Mouse (Mus musculus) heart, postnatal 0 days (tissue): ENCODE data around the gene Cachd1. TPM values are rescaled to one million over a fixed set of nuclear protein-coding genes. Genes with fewer than 3 reads are reported as not detected.

Experiments used
- ATAC-seq: fragments of 200-750 bp; cut with Nextera tagmentation; 2 replicates; pipeline ENCODE4 v1.8.0; 2017; ENCODE audit warnings: low read depth, moderate number of reproducible peaks, moderate library complexity; ENCODE audit not compliant: insufficient read depth
- DNase-seq: peaks from one replicate; pipeline ENCODE4 v3.0.0-alpha.2; 2016; ENCODE audit warnings: low spot score
- H3K27ac ChIP-seq: fragments of 300-500 bp; sonication (generic); 2 replicates; pipeline ENCODE4 v1.5.1; 2014; ENCODE audit warnings: low read depth, mild to moderate bottlenecking
- H3K27me3 ChIP-seq: fragments of 300-500 bp; sonication (generic); 2 replicates; pipeline ENCODE4 v1.6.1; 2014; ENCODE audit warnings: low read length, mixed read lengths; ENCODE audit not compliant: control insufficient read depth, insufficient read depth
- H3K36me3 ChIP-seq: fragments of 300-500 bp; sonication (generic); replicated peaks from 2 replicates; pipeline ENCODE4 v1.6.1; 2014; ENCODE audit warnings: low read length, mixed read lengths; ENCODE audit not compliant: control insufficient read depth, insufficient read depth
- H3K4me1 ChIP-seq: fragments of 300-500 bp; sonication (generic); 2 replicates; pipeline ENCODE4 v1.6.1; 2014; ENCODE audit warnings: antibody characterized with exemption; ENCODE audit not compliant: control insufficient read depth, insufficient read depth
- H3K4me2 ChIP-seq: fragments of 300-500 bp; sonication (generic); 2 replicates; pipeline ENCODE4 v1.6.1; 2014; ENCODE audit warnings: low read depth, mild to moderate bottlenecking, low read length, moderate library complexity
- H3K4me3 ChIP-seq: fragments of 300-500 bp; sonication (generic); 2 replicates; pipeline ENCODE4 v1.5.1; 2014; ENCODE audit warnings: low read depth, low read length
- H3K9ac ChIP-seq: fragments of 300-500 bp; sonication (generic); replicated peaks from 2 replicates; pipeline ENCODE4 v1.6.1; 2014; ENCODE audit warnings: low read depth, low read length, mixed read lengths
- H3K9me3 ChIP-seq: fragments of 300-500 bp; sonication (generic); replicated peaks from 2 replicates; pipeline ENCODE4 v1.6.1; 2016; ENCODE audit warnings: low read length; ENCODE audit not compliant: control insufficient read depth
- CTCF ChIP-seq: IDR thresholded peaks from 2 replicates; pipeline ENCODE4 v1.5.1; 2016; ENCODE audit warnings: antibody characterized with exemption, control low read depth, low read depth
- EP300 ChIP-seq: IDR thresholded peaks from 2 replicates; pipeline ENCODE4 v1.6.1; 2016; ENCODE audit warnings: antibody characterized with exemption, low read depth
- WGBS: fragments of 180-500 bp; shearing (Covaris S2); extraction: QIAGEN DNeasy Blood & Tissue Kit; methylation state at CpG from one replicate; pipeline ENCODE4 v1.1.7; 2014; 5-methylcytosine and 5-hydroxymethylcytosine counted together
- polyA plus RNA-seq: library from polyadenylated mRNA; unstranded; fragments of >200 nt; fragmentation: Nextera tagmentation; extraction: Ambion mirVana; gene quantifications from 2 replicates; pipeline ENCODE4 v1.2.1, GENCODE M21; 2015
- total RNA-seq: library from RNA; depleted of rRNA; stranded (reverse); fragments of >200 nt; gene quantifications from 2 replicates; pipeline ENCODE4 v1.2.3, GENCODE M21; 2014; ENCODE audit warnings: low replicate concordance

Gene Cachd1
- total and polyA plus RNA-seq, 2 experiments from 2014 or later = 3.1 to 11.3 TPM

DNA sequence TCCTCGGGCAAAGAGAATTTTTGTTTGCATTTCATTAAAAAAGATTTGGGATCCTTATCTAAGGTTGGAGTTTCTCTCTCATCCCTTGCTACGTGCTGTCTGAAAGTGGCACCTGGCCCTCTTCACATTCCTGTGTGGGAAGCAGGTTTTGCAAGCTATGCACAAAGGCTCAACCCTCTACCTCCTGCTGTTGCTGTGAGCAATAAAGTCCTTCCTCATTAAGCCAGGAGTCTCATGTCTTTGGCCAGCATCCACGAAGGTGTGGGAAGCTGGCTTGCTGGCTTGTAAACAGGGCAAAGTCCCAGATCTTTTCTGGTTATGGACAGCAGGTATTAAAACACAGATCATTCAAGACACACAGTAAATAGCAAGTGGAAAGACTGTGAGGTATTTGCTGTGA lies 7.9 kb upstream of the Cachd1 start:
- WGBS = 39% methylated on average over 3 of the region's 3 CpGs
- H3K4me2 ChIP-seq = no peak overlapping the region
- no peak overlapping the region for H3K4me3 ChIP-seq
- ATAC-seq (no peak), DNase-seq (no peak)
- H3K9ac ChIP-seq = no peak overlapping the region
- H3K36me3 ChIP-seq = no peaks in the 10 kb centered on the region
- no peak overlapping the region for H3K27ac ChIP-seq
- no peaks in the 10 kb centered on the region for H3K4me1 ChIP-seq
- H3K9me3 ChIP-seq = 0 out of 2 replicates have a peak, but pooled peaks cover 3% of the 10 kb centered on the region
- no peaks in the 10 kb centered on the region for H3K27me3 ChIP-seq
- no peak for TF ChIP-seq EP300
- no peak for TF ChIP-seq CTCF

DNA sequence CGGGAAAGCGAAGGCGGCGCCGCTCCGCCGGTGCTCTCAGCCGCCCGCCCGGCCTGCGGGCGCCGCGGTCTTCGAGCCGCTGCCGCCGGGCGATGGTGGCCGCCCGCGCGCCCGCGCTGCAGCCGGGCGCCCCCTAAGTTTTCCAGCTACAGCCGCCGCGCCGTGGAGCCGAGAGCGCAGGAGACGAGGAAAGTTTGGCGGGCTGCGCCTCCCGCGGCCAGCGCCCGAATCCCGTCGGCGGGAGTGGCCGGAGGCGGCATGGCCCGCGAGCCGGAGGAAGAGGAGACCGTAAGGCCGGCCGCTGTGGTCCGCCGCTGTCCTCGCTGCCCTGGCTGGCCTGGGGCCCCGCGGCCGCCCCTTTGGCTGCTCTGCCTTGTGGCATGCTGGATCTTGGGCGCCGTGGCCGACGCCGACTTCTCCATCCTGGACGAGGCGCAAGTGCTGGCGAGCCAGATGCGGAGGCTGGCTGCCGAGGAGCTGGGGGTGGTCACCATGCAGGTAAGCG lies 448 bp downstream of the Cachd1 start:
- no peaks in the 10 kb centered on the region for H3K27me3 ChIP-seq
- ATAC-seq = peak; percentile 54
- peak overlapping the region; percentile 89 for H3K27ac ChIP-seq
- peak; percentile 42 for DNase-seq
- H3K36me3 ChIP-seq = no peaks in the 10 kb centered on the region
- WGBS = under 1% methylated on average over 51 of the region's 68 CpGs
- H3K4me3 ChIP-seq = peak overlapping the region; percentile 88
- H3K4me2 ChIP-seq = peak overlapping the region; percentile 98
- TF ChIP-seq EP300 (no peak), CTCF (no peak)
- H3K9me3 ChIP-seq = 0 out of 2 replicates have a peak, but pooled peaks cover 3% of the 10 kb centered on the region
- H3K4me1 ChIP-seq = peaks cover 28% of the 10 kb centered on the region
- H3K9ac ChIP-seq = peak overlapping the region; percentile 80

GRCm38 (mm10) chr4:100777376-100778041 lies 1.0 kb downstream of the Cachd1 start:
- no peaks in the 10 kb centered on the region for H3K36me3 ChIP-seq
- H3K4me3 ChIP-seq = peak overlapping the region; percentile 88
- peak overlapping the region; percentile 89 for H3K27ac ChIP-seq
- 0% methylated on average over 42 of the region's 42 CpGs for WGBS
- H3K4me1 ChIP-seq = peaks cover 32% of the 10 kb centered on the region
- peak overlapping the region; percentile 98 for H3K4me2 ChIP-seq
- no peaks in the 10 kb centered on the region for H3K27me3 ChIP-seq
- H3K9me3 ChIP-seq = 0 out of 2 replicates have a peak, but pooled peaks cover 3% of the 10 kb centered on the region
- DNase-seq (peak; percentile 47), ATAC-seq (peak; percentile 24; the same call in 1 of the 2 replicates)
- peak overlapping the region; percentile 80 for H3K9ac ChIP-seq
- TF ChIP-seq CTCF (no peak), EP300 (no peak)

DNA sequence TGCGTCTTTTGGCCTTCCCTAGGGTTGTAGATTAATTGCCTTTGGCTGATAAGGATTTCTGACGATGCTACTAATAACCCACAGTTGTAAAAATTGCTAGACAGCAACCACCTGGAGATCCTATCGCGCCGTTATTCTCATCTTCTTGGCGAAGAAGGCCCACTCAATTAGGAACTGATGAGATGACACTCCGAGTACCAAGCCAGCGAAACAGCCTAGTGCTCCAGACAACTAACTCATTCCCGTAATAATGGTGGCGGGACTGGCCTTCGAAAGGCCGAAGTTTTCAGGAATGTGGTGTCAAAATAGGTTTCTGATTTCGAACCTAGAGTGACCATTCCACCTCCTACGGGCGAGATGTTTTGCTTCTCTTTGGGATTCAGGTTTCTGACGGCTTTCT lies 1.6 kb downstream of the Cachd1 start:
- peak overlapping the region; percentile 98 for H3K4me2 ChIP-seq
- DNase-seq = no peak
- H3K27ac ChIP-seq = peak overlapping the region; percentile 89; the same call in 1 of the 2 replicates

GRCm38 (mm10) chr4:100779023-100779422 lies 2.5 kb downstream of the Cachd1 start:
- Histone ChIP-seq H3K27ac (no peak overlapping the region), H3K27me3 (no peaks in the 10 kb centered on the region)
- TF ChIP-seq CTCF (no peak), EP300 (no peak)

More for the DNA sequence above, 1.6 kb downstream of the Cachd1 start:
- TF ChIP-seq CTCF (no peak), EP300 (no peak)
- Histone ChIP-seq H3K9ac (peak overlapping the region; percentile 80), H3K9me3 (0 out of 2 replicates have a peak, but pooled peaks cover 3% of the 10 kb centered on the region), H3K4me1 (peaks cover 33% of the 10 kb centered on the region), H3K36me3 (no peaks in the 10 kb centered on the region), H3K4me3 (peak overlapping the region; percentile 88), H3K27me3 (no peaks in the 10 kb centered on the region)
- no peak for ATAC-seq
- 17% methylated on average over 16 of the region's 16 CpGs for WGBS

DNA sequence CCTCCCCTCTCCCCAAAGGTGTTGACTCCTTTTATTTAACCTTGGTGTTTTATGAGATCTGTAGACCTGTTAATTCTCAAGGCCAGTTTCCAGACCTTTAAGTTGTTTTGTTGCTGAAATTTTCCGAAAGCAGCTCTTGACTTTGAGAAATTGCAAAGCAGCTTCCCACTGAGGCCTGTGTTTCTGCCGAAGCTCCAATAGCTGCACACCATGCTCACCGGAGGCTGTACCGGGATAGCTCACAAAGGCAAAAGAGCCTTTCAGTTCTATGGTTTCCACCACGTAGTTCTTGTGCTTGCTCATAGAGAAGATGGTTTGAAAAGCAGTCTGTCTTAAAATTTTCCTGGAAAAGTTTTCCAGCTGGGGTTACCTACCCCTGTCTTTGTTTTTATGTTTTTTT lies 3.2 kb downstream of the Cachd1 start:
- TF ChIP-seq EP300 = no peak
- TF ChIP-seq CTCF = no peak
- WGBS = 76% methylated on average over 5 of the region's 5 CpGs
- no peaks in the 10 kb centered on the region for H3K36me3 ChIP-seq
- H3K9me3 ChIP-seq = no peaks in the 10 kb centered on the region
- H3K4me3 ChIP-seq = no peak overlapping the region
- no peak overlapping the region for H3K9ac ChIP-seq
- DNase-seq (no peak), ATAC-seq (no peak)
- H3K27me3 ChIP-seq = no peaks in the 10 kb centered on the region
- peak overlapping the region; percentile 98; the same call in 1 of the 2 replicates for H3K4me2 ChIP-seq
- peaks cover 33% of the 10 kb centered on the region for H3K4me1 ChIP-seq
- H3K27ac ChIP-seq = no peak overlapping the region

More at GRCm38 (mm10) chr4:100779023-100779422, 2.5 kb downstream of the Cachd1 start:
- DNase-seq = no peak
- Histone ChIP-seq H3K4me1 (peaks cover 33% of the 10 kb centered on the region), H3K4me3 (0 out of 2 replicates have a peak overlapping the region, but pooled peaks have one; percentile 88), H3K9me3 (no peaks in the 10 kb centered on the region), H3K36me3 (no peaks in the 10 kb centered on the region), H3K9ac (no peak overlapping the region), H3K4me2 (peak overlapping the region; percentile 98)
- 66% methylated on average over 4 of the region's 4 CpGs for WGBS
- no peak for ATAC-seq
